Comparison of ENCODE assay signal across 17 mouse cellular contexts in the genomic region with DNA sequence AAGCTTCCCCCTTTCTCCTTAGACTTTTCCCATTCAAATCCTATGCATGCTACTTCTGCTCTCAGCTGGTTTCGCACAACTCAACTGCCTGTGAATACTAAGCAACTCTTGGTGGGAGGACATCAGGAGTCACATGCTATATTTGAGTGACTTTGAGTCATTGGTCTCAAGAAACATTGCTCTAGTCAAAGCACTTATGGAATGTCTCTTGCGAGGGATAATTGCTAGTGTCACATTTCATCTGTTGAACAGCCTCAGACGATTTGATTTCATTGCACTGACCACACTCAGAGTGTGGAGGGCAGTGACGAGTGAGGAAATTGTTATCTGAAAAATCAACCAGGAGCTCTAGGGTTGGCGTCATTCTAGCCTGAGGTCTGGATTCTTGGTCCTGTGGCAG. TPM values are rescaled to one million over a fixed set of nuclear protein-coding genes. Genes with fewer than 3 reads are reported as not detected.
DNase-seq lines count a peak whose midpoint lies in the region; ATAC-seq and TF ChIP-seq lines count a peak whose summit lies in the region.
"Had no signal": no experiment of that assay in that cellular context is flagged by ENCODE, and none has a peak within 500 bp of the region (broad histone marks: within the 10 kb centered on the region; RNA-seq: fewer than 3 reads in every experiment).

No protein-coding gene starts in this region.

- peaks cover 7% of the 10 kb centered on the region for H3K4me1 ChIP-seq in liver, embryonic 11.5 days (replicated peaks; ENCODE audit: control insufficient read depth, insufficient read depth, low read length)
- H3K4me1 ChIP-seq in liver, embryonic 12.5 days, result peaks cover 11% of the 10 kb centered on the region
- H3K4me1 ChIP-seq in forebrain, postnatal 0 days (ENCODE audit: insufficient read depth), result peaks cover 7% of the 10 kb centered on the region; the same call in 1 of the 2 replicates

- 52% methylated on average over 5 of the region's 5 CpGs for WGBS in liver, embryonic 11.5 days
- WGBS in liver, embryonic 12.5 days (ENCODE audit: insufficient replicate concordance), result 41% methylated on average over 5 of the region's 5 CpGs
- 69% methylated on average over 5 of the region's 5 CpGs for WGBS in forebrain, postnatal 0 days

- no peaks in the 10 kb centered on the region for H3K27me3 ChIP-seq in liver, embryonic 11.5 days (replicated peaks; ENCODE audit: control insufficient read depth, insufficient read depth, low read length)
- no peaks in the 10 kb centered on the region for H3K27me3 ChIP-seq in liver, embryonic 12.5 days (replicated peaks)
- no peaks in the 10 kb centered on the region for H3K27me3 ChIP-seq in forebrain, postnatal 0 days (ENCODE audit: insufficient read depth, low read length)
- H3K27me3 ChIP-seq: CH12.LX; heart, embryonic 13.5 days had no signal

- TF ChIP-seq CTCF in forebrain, postnatal 0 days (IDR thresholded peaks at IDR 0.05; ENCODE audit: low read depth), result no peak

- H3K27ac ChIP-seq in liver, embryonic 11.5 days (ENCODE audit: low read depth, low read length), result no peak overlapping the region
- no peak overlapping the region for H3K27ac ChIP-seq in liver, embryonic 12.5 days
- no peak overlapping the region for H3K27ac ChIP-seq in forebrain, postnatal 0 days (ENCODE audit: low read depth, low read length)
- H3K27ac ChIP-seq: heart, embryonic 13.5 days; hindbrain, embryonic 10.5 days; midbrain, embryonic 10.5 days had no signal

- no peaks in the 10 kb centered on the region for H3K36me3 ChIP-seq in liver, embryonic 11.5 days (ENCODE audit: control insufficient read depth, insufficient read depth, low read length)
- H3K36me3 ChIP-seq in liver, embryonic 12.5 days, result no peaks in the 10 kb centered on the region
- H3K36me3 ChIP-seq in forebrain, postnatal 0 days (ENCODE audit: insufficient read depth), result no peaks in the 10 kb centered on the region
- H3K36me3 ChIP-seq: heart, embryonic 13.5 days; hindbrain, embryonic 10.5 days; midbrain, embryonic 10.5 days had no signal

- no peak for DNase-seq in liver, embryonic 11.5 days (ENCODE audit: low spot score)
- DNase-seq in adipocyte (ENCODE audit: low spot score), result peak; percentile 26
- DNase-seq in fibroblast of lung, adult 2 months (ENCODE audit: low read depth), result peak; percentile 67
- no peak for DNase-seq in natural killer cell, adult 2 months (ENCODE audit: low spot score in 2 of 2)
- no peak for DNase-seq in left cerebral cortex, postnatal 4 days
- no peak for DNase-seq in forebrain, postnatal 0 days
- DNase-seq: cerebellum, adult 2 months; gastrocnemius, postnatal 25 days; kidney, adult 9 months; liver; lung, embryonic 14.5 days had no signal

- intact Hi-C loops in left cerebral cortex, postnatal 4 days (cut with DNase I), result no loop called here

- no peak overlapping the region for H3K4me2 ChIP-seq in liver, embryonic 11.5 days
- H3K4me2 ChIP-seq in liver, embryonic 12.5 days, result no peak overlapping the region
- no peak overlapping the region for H3K4me2 ChIP-seq in forebrain, postnatal 0 days (ENCODE audit: low read depth)
- H3K4me2 ChIP-seq: heart, embryonic 13.5 days; lung, embryonic 14.5 days had no signal

- 0 out of 2 replicates have a peak, but pooled peaks have one; percentile 21 for ATAC-seq in liver, embryonic 11.5 days (replicated peaks; ENCODE audit: low FRiP score)
- ATAC-seq in liver, embryonic 12.5 days, result no peak
- ATAC-seq in forebrain, postnatal 0 days, result no peak
- ATAC-seq: inflammation-experienced regulatory T-cells, adult 6 months had no signal

- H3K4me3 ChIP-seq in liver, embryonic 11.5 days (ENCODE audit: low read depth, low read length), result no peak overlapping the region
- no peak overlapping the region for H3K4me3 ChIP-seq in liver, embryonic 12.5 days
- H3K4me3 ChIP-seq in forebrain, postnatal 0 days (ENCODE audit: low read depth, low read length), result no peak overlapping the region
- H3K4me3 ChIP-seq: heart, embryonic 13.5 days; hindbrain, embryonic 10.5 days; midbrain, embryonic 10.5 days had no signal

- no peak overlapping the region for H3K9ac ChIP-seq in liver, embryonic 11.5 days (ENCODE audit: low read depth, low read length)
- no peak overlapping the region for H3K9ac ChIP-seq in liver, embryonic 12.5 days
- no peak overlapping the region for H3K9ac ChIP-seq in forebrain, postnatal 0 days
- H3K9ac ChIP-seq: heart, embryonic 13.5 days; lung, embryonic 14.5 days had no signal

- no peaks in the 10 kb centered on the region for H3K9me3 ChIP-seq in liver, embryonic 11.5 days (ENCODE audit: control insufficient read depth, low read length)
- no peaks in the 10 kb centered on the region for H3K9me3 ChIP-seq in liver, embryonic 12.5 days (replicated peaks)
- no peaks in the 10 kb centered on the region for H3K9me3 ChIP-seq in forebrain, postnatal 0 days (ENCODE audit: low read length)
- H3K9me3 ChIP-seq: heart, embryonic 13.5 days; hindbrain, embryonic 10.5 days; midbrain, embryonic 10.5 days had no signal

RNA-seq across cellular contexts. Expression of gene Wee1, which starts 7.1 kb away (rescaled TPM):
- polyA plus RNA-seq in liver, embryonic 11.5 days (2014; fragmentation: Nextera tagmentation; extraction: Ambion mirVana), result 26.5 and 28.0 TPM in 2 replicates
- polyA plus RNA-seq in liver, embryonic 12.5 days (2016; fragmentation: Nextera tagmentation; extraction: Ambion mirVana), result 23.6 and 24.9 TPM in 2 replicates
- total RNA-seq in left cerebral cortex, postnatal 4 days (2021), result 1 to 10 TPM; 4.5 to 4.8 TPM
- total RNA-seq in forebrain, postnatal 0 days (2014; rRNA removed), result 3.1 and 5.8 TPM in 2 replicates
- 3.3 and 4.4 TPM in 2 replicates for polyA plus RNA-seq in forebrain, postnatal 0 days (2015; fragmentation: Nextera tagmentation; extraction: Ambion mirVana)

RNA-seq across cellular contexts. Expression of gene Zfp143, which starts 53.7 kb away (rescaled TPM):
- 16.8 and 19.5 TPM in 2 replicates for polyA plus RNA-seq in liver, embryonic 11.5 days (2014; fragmentation: Nextera tagmentation; extraction: Ambion mirVana)
- polyA plus RNA-seq in liver, embryonic 12.5 days (2016; fragmentation: Nextera tagmentation; extraction: Ambion mirVana), result 13.5 and 14.2 TPM in 2 replicates
- 1 to 10 TPM; 9.7 to 9.9 TPM for total RNA-seq in left cerebral cortex, postnatal 4 days (2021)
- 12.1 and 12.2 TPM in 2 replicates for total RNA-seq in forebrain, postnatal 0 days (2014; rRNA removed)
- 5.7 and 6.7 TPM in 2 replicates for polyA plus RNA-seq in forebrain, postnatal 0 days (2015; fragmentation: Nextera tagmentation; extraction: Ambion mirVana)

Comparison
In these comparisons a context has a peak if more than half of its experiments do, and no peak if none do; other contexts are left out.
1. DNase-seq: peak in adipocyte (single experiment) and fibroblast of lung, adult 2 months (single experiment); none in liver, embryonic 11.5 days (single experiment), natural killer cell, adult 2 months (0 of 2), left cerebral cortex, postnatal 4 days (single experiment) and forebrain, postnatal 0 days (single experiment).